Mouse (Mus musculus): ENCODE measurements around the gene Olfr315. TPM values are rescaled to one million over a fixed set of nuclear protein-coding genes. Genes with fewer than 3 reads are reported as not detected.
A peak's percentile ranks its signal among the peaks of the same experiment; 100 is the strongest.

Gene Olfr315
- polyA plus RNA-seq, 1 experiment from 2014 or later = not detected

DNA sequence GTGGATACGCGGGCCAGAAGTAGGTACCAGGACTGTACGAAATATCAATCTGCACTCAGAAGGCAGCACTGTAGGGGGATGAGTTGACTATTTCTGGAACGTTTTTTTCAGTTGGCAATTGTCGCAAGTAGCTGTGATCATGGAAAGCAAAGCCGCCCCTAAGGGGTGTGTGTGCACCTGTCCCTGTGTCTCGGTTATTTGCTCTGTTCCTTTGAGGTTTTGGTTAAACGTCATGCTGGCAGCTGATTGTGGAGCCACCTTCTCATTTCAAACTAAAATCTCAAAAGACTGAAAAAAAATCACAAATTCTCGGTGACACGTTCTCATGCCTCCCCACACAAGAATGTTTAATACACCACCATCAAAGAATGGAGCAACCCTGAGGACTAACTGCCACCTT is 14.7 kb downstream of the Olfr315 start:
- Histone ChIP-seq H3K4me2 (ENCODE audit: low read length) (no peak overlapping the region), H3K4me1 (replicated peaks; ENCODE audit: control insufficient read depth, insufficient read depth, low read length) (no peaks in the 10 kb centered on the region; the same call in 1 of the 2 replicates), H3K9ac (replicated peaks; ENCODE audit: low read depth, low read length) (no peak overlapping the region), H3K36me3 (ENCODE audit: control insufficient read depth, insufficient read depth) (no peaks in the 10 kb centered on the region), H3K9me3 (ENCODE audit: control insufficient read depth, low read length) (no peaks in the 10 kb centered on the region), H3K27me3 (replicated peaks; ENCODE audit: control insufficient read depth, insufficient read depth, low read length) (no peaks in the 10 kb centered on the region), H3K4me3 (replicated peaks; ENCODE audit: low read length) (no peak overlapping the region), H3K27ac (ENCODE audit: low read length) (no peak overlapping the region)
- 89% methylated on average over 10 of the region's 10 CpGs for WGBS
- ATAC-seq = no peak

GRCm38 (mm10) chr11:58788346-58788745 is 15.4 kb downstream of the Olfr315 start:
- no peak for ATAC-seq
- Histone ChIP-seq H3K9ac (replicated peaks; ENCODE audit: low read depth, low read length) (no peak overlapping the region), H3K36me3 (ENCODE audit: control insufficient read depth, insufficient read depth) (no peaks in the 10 kb centered on the region), H3K4me3 (replicated peaks; ENCODE audit: low read length) (no peak overlapping the region), H3K4me1 (replicated peaks; ENCODE audit: control insufficient read depth, insufficient read depth, low read length) (no peaks in the 10 kb centered on the region; the same call in 1 of the 2 replicates), H3K27me3 (replicated peaks; ENCODE audit: control insufficient read depth, insufficient read depth, low read length) (no peaks in the 10 kb centered on the region), H3K9me3 (ENCODE audit: control insufficient read depth, low read length) (no peaks in the 10 kb centered on the region), H3K4me2 (ENCODE audit: low read length) (no peak overlapping the region), H3K27ac (ENCODE audit: low read length) (no peak overlapping the region)
- WGBS = 88% methylated on average over 8 of the region's 8 CpGs

GRCm38 (mm10) chr11:58789532-58789931 is 16.5 kb downstream of the Olfr315 start:
- ATAC-seq = no peak
- 20% methylated on average over 3 of the region's 3 CpGs for WGBS
- H3K27ac ChIP-seq (ENCODE audit: low read length) = no peak overlapping the region

DNA sequence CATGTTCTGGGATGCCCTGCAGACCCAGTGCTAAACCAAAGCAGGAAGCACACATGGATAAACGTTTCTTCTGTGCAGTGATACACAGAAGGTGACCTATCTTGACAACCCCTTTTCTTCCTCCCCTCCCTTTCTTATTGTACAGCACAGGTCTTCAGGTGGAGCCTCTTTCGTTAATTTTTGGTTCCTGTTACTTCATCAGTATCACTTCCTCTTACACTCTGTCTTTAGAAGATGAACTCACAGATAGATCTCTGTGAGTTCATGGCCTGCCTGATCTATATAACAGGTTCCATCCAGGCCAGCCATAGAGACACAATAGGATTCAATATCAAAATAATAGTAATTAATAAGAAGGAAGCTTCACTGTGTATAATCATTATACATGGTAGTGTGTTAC is 17.1 kb downstream of the Olfr315 start:
- no peaks in the 10 kb centered on the region; the same call in 1 of the 2 replicates for H3K4me1 ChIP-seq (replicated peaks; ENCODE audit: control insufficient read depth, insufficient read depth, low read length)

More at GRCm38 (mm10) chr11:58789532-58789931, 16.5 kb downstream of the Olfr315 start:
- Histone ChIP-seq H3K4me3 (replicated peaks; ENCODE audit: low read length) (no peak overlapping the region), H3K9me3 (ENCODE audit: control insufficient read depth, low read length) (no peaks in the 10 kb centered on the region), H3K36me3 (ENCODE audit: control insufficient read depth, insufficient read depth) (no peaks in the 10 kb centered on the region), H3K4me1 (replicated peaks; ENCODE audit: control insufficient read depth, insufficient read depth, low read length) (no peaks in the 10 kb centered on the region; the same call in 1 of the 2 replicates), H3K4me2 (ENCODE audit: low read length) (no peak overlapping the region), H3K27me3 (replicated peaks; ENCODE audit: control insufficient read depth, insufficient read depth, low read length) (no peaks in the 10 kb centered on the region), H3K9ac (replicated peaks; ENCODE audit: low read depth, low read length) (no peak overlapping the region)

DNA sequence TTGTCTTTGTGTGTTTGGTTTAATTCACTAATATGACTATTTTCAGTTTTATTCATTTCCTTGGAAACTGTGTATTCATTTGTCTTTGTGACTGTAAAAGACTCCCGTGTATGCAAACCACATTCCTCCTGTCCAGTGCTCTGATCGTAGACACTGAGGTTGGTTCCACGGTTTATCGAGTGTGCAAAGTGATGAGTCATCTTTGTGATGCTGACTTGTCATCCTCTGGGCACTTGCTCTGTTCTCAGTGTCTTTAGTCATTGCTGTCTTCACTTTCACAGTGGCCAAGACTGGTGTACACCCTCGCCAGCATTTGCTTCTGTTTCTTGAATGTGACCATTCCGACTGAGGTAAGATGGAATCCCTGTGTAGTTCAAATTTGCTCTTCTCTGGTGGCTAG is 17.7 kb downstream of the Olfr315 start:
- Histone ChIP-seq H3K27me3 (replicated peaks; ENCODE audit: control insufficient read depth, insufficient read depth, low read length) (no peaks in the 10 kb centered on the region), H3K36me3 (ENCODE audit: control insufficient read depth, insufficient read depth) (no peaks in the 10 kb centered on the region), H3K9me3 (ENCODE audit: control insufficient read depth, low read length) (no peaks in the 10 kb centered on the region), H3K4me3 (replicated peaks; ENCODE audit: low read length) (no peak overlapping the region), H3K4me2 (ENCODE audit: low read length) (no peak overlapping the region), H3K9ac (replicated peaks; ENCODE audit: low read depth, low read length) (no peak overlapping the region), H3K27ac (ENCODE audit: low read length) (no peak overlapping the region), H3K4me1 (replicated peaks; ENCODE audit: control insufficient read depth, insufficient read depth, low read length) (no peaks in the 10 kb centered on the region; the same call in 1 of the 2 replicates)
- WGBS = 87% methylated on average over 6 of the region's 6 CpGs
- no peak for ATAC-seq

More for the DNA sequence above, 17.1 kb downstream of the Olfr315 start:
- Histone ChIP-seq H3K4me3 (replicated peaks; ENCODE audit: low read length) (no peak overlapping the region), H3K9ac (replicated peaks; ENCODE audit: low read depth, low read length) (no peak overlapping the region), H3K27ac (ENCODE audit: low read length) (no peak overlapping the region), H3K27me3 (replicated peaks; ENCODE audit: control insufficient read depth, insufficient read depth, low read length) (no peaks in the 10 kb centered on the region), H3K36me3 (ENCODE audit: control insufficient read depth, insufficient read depth) (no peaks in the 10 kb centered on the region), H3K9me3 (ENCODE audit: control insufficient read depth, low read length) (no peaks in the 10 kb centered on the region), H3K4me2 (ENCODE audit: low read length) (no peak overlapping the region)
- 56% methylated on average over 2 of the region's 2 CpGs for WGBS
- ATAC-seq = no peak

- Histone ChIP-seq H3K4me2 (ENCODE audit: low read length) (no peak overlapping the region), H3K4me1 (replicated peaks; ENCODE audit: control insufficient read depth, insufficient read depth, low read length) (no peaks in the 10 kb centered on the region), H3K36me3 (ENCODE audit: control insufficient read depth, insufficient read depth) (no peaks in the 10 kb centered on the region), H3K9me3 (ENCODE audit: control insufficient read depth, low read length) (no peaks in the 10 kb centered on the region), H3K27ac (ENCODE audit: low read length) (no peak overlapping the region), H3K4me3 (replicated peaks; ENCODE audit: low read length) (no peak overlapping the region), H3K27me3 (replicated peaks; ENCODE audit: control insufficient read depth, insufficient read depth, low read length) (no peaks in the 10 kb centered on the region), H3K9ac (replicated peaks; ENCODE audit: low read depth, low read length) (no peak overlapping the region)
- no peak for ATAC-seq
- WGBS = 86% methylated on average over 2 of the region's 2 CpGs
Measured at GRCm38 (mm10) chr11:58795856-58796255, 22.9 kb downstream of the Olfr315 start.

- 73% methylated on average over 7 of the region's 7 CpGs for WGBS
- no peak overlapping the region for H3K4me3 ChIP-seq (replicated peaks; ENCODE audit: low read length)
Measured at GRCm38 (mm10) chr11:58796850-58797249, 23.9 kb downstream of the Olfr315 start.

DNA sequence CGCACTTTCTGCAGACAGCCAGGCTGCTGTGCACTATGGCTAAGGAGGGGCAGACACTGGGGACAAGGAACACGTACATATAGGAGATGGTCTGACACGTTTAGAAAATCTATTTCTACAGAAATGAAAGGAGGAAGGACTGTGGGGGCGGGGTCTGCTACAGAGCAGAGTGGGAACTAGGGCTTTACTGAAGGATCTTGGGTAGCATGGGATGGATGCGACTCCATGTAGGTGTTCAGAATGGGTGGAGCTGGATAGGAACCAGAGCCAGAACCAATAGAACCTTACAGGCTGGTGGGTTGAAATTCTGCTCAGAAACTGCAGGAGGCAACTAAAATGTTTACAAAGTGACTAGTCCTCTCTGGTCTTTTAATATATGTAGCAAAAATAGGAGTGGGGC is 26.8 kb downstream of the Olfr315 start:
- peaks cover 7% of the 10 kb centered on the region; the same call in 1 of the 2 replicates for H3K4me1 ChIP-seq (replicated peaks; ENCODE audit: control insufficient read depth, insufficient read depth, low read length)
- 83% methylated on average over 5 of the region's 5 CpGs for WGBS

More at GRCm38 (mm10) chr11:58796850-58797249, 23.9 kb downstream of the Olfr315 start:
- no peaks in the 10 kb centered on the region for H3K36me3 ChIP-seq (ENCODE audit: control insufficient read depth, insufficient read depth)
- peaks cover 5% of the 10 kb centered on the region; the same call in 1 of the 2 replicates for H3K4me1 ChIP-seq (replicated peaks; ENCODE audit: control insufficient read depth, insufficient read depth, low read length)
- H3K27me3 ChIP-seq (replicated peaks; ENCODE audit: control insufficient read depth, insufficient read depth, low read length) = no peaks in the 10 kb centered on the region
- H3K9me3 ChIP-seq (ENCODE audit: control insufficient read depth, low read length) = no peaks in the 10 kb centered on the region
- no peak overlapping the region for H3K27ac ChIP-seq (ENCODE audit: low read length)
- H3K9ac ChIP-seq (replicated peaks; ENCODE audit: low read depth, low read length) = no peak overlapping the region
- no peak for ATAC-seq
- no peak overlapping the region for H3K4me2 ChIP-seq (ENCODE audit: low read length)

DNA sequence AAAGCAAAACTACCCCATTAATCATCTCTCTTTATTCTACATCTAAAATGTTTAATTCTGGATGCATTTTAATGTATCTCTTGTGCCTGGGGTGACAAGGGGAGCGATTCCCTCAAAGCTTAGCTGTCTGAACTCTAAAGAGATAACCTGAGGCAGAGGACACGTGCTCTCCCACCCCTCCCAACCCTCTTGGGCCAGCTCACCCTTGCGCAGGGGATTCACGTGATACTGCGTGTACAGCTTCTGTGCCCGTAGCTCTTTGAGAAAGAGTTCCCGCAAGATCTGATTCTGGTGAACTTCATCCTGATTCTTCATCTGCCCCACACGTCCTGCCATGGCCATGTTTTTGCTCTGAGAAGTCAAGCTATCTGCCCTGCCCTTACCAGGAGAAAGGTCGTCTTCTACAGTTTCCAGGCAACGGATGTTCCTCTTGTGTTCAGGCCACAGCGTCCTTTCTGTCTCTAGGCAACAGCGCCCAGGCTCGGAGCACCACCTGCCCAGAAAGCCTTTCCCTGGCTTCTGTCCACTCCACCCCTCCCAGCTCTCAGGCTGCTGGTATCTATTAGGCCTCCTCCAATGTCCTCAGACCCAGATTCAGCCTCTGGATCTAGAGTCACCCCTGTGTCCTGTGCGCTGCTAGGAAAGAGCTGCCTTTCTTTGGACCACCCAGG is 28.7 kb downstream of the Olfr315 start, which contains the start of gene Fam183b:
Fam183b (minus strand) TSS at position 403 of the 671 bp plus-strand sequence.
- no peaks in the 10 kb centered on the region for H3K9me3 ChIP-seq (ENCODE audit: control insufficient read depth, low read length)
- H3K27ac ChIP-seq (ENCODE audit: low read length) = no peak within 1 kb of the TSS
- peak; percentile 36; the same call in 1 of the 2 replicates for ATAC-seq
- no peaks in the 10 kb centered on the region for H3K36me3 ChIP-seq (ENCODE audit: control insufficient read depth, insufficient read depth)
- peaks cover 7% of the 10 kb centered on the region; the same call in 1 of the 2 replicates for H3K4me1 ChIP-seq (replicated peaks; ENCODE audit: control insufficient read depth, insufficient read depth, low read length)
- WGBS = 31% methylated on average over 14 of the region's 14 CpGs
- H3K4me3 ChIP-seq (replicated peaks; ENCODE audit: low read length) = no peak within 1 kb of the TSS
- peak within 1 kb of the TSS; percentile 29; the same call in 1 of the 2 replicates for H3K4me2 ChIP-seq (ENCODE audit: low read length)
- H3K9ac ChIP-seq (replicated peaks; ENCODE audit: low read depth, low read length) = no peak within 1 kb of the TSS
- no peaks in the 10 kb centered on the region for H3K27me3 ChIP-seq (replicated peaks; ENCODE audit: control insufficient read depth, insufficient read depth, low read length)

More for the DNA sequence above, 26.8 kb downstream of the Olfr315 start:
- ATAC-seq = no peak
- no peak overlapping the region for H3K4me3 ChIP-seq (replicated peaks; ENCODE audit: low read length)
- H3K9ac ChIP-seq (replicated peaks; ENCODE audit: low read depth, low read length) = no peak overlapping the region
- H3K36me3 ChIP-seq (ENCODE audit: control insufficient read depth, insufficient read depth) = no peaks in the 10 kb centered on the region
- no peaks in the 10 kb centered on the region for H3K27me3 ChIP-seq (replicated peaks; ENCODE audit: control insufficient read depth, insufficient read depth, low read length)
- H3K27ac ChIP-seq (ENCODE audit: low read length) = no peak overlapping the region
- no peaks in the 10 kb centered on the region for H3K9me3 ChIP-seq (ENCODE audit: control insufficient read depth, low read length)
- H3K4me2 ChIP-seq (ENCODE audit: low read length) = no peak overlapping the region

Data from forebrain, embryonic 16.5 days (tissue).